8 mouse cellular contexts compared by ENCODE assay signal in genomic region chr2:131159938-131160581, GRCm38 (mm10). TPM values are rescaled to one million over a fixed set of nuclear protein-coding genes. Genes with fewer than 3 reads are reported as not detected.
DNase-seq lines count a peak whose midpoint lies in the region; ATAC-seq and TF ChIP-seq lines count a peak whose summit lies in the region.

Gene 1700037H04Rik, minus strand, starts transcription at chr2:131160081.

- H3K4me1 ChIP-seq in CH12.LX (ENCODE audit: control insufficient read depth in 1 of 2, insufficient read depth in 2 of 2) = peaks cover 2 to 17% of the 10 kb centered on the region in 2 experiments; a peak in 3 of 4 replicates
- H3K4me1 ChIP-seq in forebrain, embryonic 11.5 days (replicated peaks; ENCODE audit: control insufficient read depth, insufficient read depth, low read length) = peaks cover 2% of the 10 kb centered on the region; the same call in 1 of the 2 replicates
- peaks cover 10% of the 10 kb centered on the region for H3K4me1 ChIP-seq in heart, embryonic 16.5 days (ENCODE audit: control insufficient read depth, insufficient read depth, low read length)
- H3K4me1 ChIP-seq in liver, embryonic 15.5 days (replicated peaks) = peaks cover 50% of the 10 kb centered on the region
- peaks cover 37% of the 10 kb centered on the region for H3K4me1 ChIP-seq in neural tube, embryonic 12.5 days

- no peak within 1 kb of the TSS for H3K27ac ChIP-seq in CH12.LX (ENCODE audit: insufficient read depth, low read depth)
- peak within 1 kb of the TSS; percentile 81 for H3K27ac ChIP-seq in forebrain, embryonic 11.5 days (ENCODE audit: low read depth, low read length)
- peak within 1 kb of the TSS; percentile 95 for H3K27ac ChIP-seq in heart, embryonic 16.5 days (ENCODE audit: low read length)
- peak within 1 kb of the TSS; percentile 96 for H3K27ac ChIP-seq in liver, embryonic 15.5 days (replicated peaks)
- peak within 1 kb of the TSS; percentile 84 for H3K27ac ChIP-seq in neural tube, embryonic 12.5 days

- in situ Hi-C loops in CH12.LX (cut with MboI; ENCODE audit: low pct_ligation_motif_present, low pct_unique_long_range_greater_than_20kb, low sequenced_read_pairs) = loop anchor here (5.0 kb wide), 1 partner anchor 68 kb away; no protein-coding TSS in a partner anchor

- peak; percentile 97 for TF ChIP-seq POLR2A in CH12.LX (IDR thresholded peaks at IDR 0.05; ENCODE audit: low read depth, low read length)

- H3K9ac ChIP-seq in CH12.LX (ENCODE audit: insufficient read depth, low read depth) = peak within 1 kb of the TSS; percentile 67
- H3K9ac ChIP-seq in forebrain, embryonic 11.5 days (ENCODE audit: low read length) = peak within 1 kb of the TSS; percentile 67
- H3K9ac ChIP-seq in heart, embryonic 16.5 days (ENCODE audit: low read length) = peak within 1 kb of the TSS; percentile 86
- peak within 1 kb of the TSS; percentile 94 for H3K9ac ChIP-seq in liver, embryonic 15.5 days
- H3K9ac ChIP-seq in neural tube, embryonic 12.5 days = peak within 1 kb of the TSS; percentile 74

- no peaks in the 10 kb centered on the region for H3K79me2 ChIP-seq in CH12.LX (replicated peaks; ENCODE audit: control insufficient read depth, extremely low read depth, insufficient read depth, poor library complexity, severe bottlenecking)

- peak within 1 kb of the TSS; percentile 61 to 75 (median 69) for H3K4me3 ChIP-seq in CH12.LX (replicated peaks in 1 of 3; ENCODE audit: low read depth in 2 of 3, low read length in 2 of 3, poor library complexity in 1 of 3)
- peak within 1 kb of the TSS; percentile 50 for H3K4me3 ChIP-seq in forebrain, embryonic 11.5 days (ENCODE audit: low read depth, low read length)
- peak within 1 kb of the TSS; percentile 94 for H3K4me3 ChIP-seq in heart, embryonic 16.5 days (ENCODE audit: low read length)
- peak within 1 kb of the TSS; percentile 81 for H3K4me3 ChIP-seq in liver, embryonic 15.5 days (replicated peaks)
- H3K4me3 ChIP-seq in neural tube, embryonic 12.5 days = peak within 1 kb of the TSS; percentile 59

- H3K36me3 ChIP-seq in CH12.LX (replicated peaks in 1 of 2; ENCODE audit: control insufficient read depth in 1 of 2, insufficient read depth in 1 of 2, low read length in 1 of 2) = peaks cover 0 to 14% of the 10 kb centered on the region in 2 experiments
- no peaks in the 10 kb centered on the region for H3K36me3 ChIP-seq in forebrain, embryonic 11.5 days (ENCODE audit: control insufficient read depth, insufficient read depth, low read length)
- H3K36me3 ChIP-seq in heart, embryonic 16.5 days (ENCODE audit: control insufficient read depth, insufficient read depth) = no peaks in the 10 kb centered on the region
- peaks cover 20% of the 10 kb centered on the region for H3K36me3 ChIP-seq in liver, embryonic 15.5 days (replicated peaks)
- 0 out of 2 replicates have a peak, but pooled peaks cover 3% of the 10 kb centered on the region for H3K36me3 ChIP-seq in neural tube, embryonic 12.5 days

- no peaks in the 10 kb centered on the region for H3K27me3 ChIP-seq in CH12.LX (replicated peaks)
- H3K27me3 ChIP-seq in forebrain, embryonic 11.5 days (ENCODE audit: control insufficient read depth, insufficient read depth, low read length) = no peaks in the 10 kb centered on the region
- H3K27me3 ChIP-seq in heart, embryonic 16.5 days (ENCODE audit: control insufficient read depth, insufficient read depth, low read length) = no peaks in the 10 kb centered on the region
- peaks cover 12% of the 10 kb centered on the region for H3K27me3 ChIP-seq in liver, embryonic 15.5 days
- H3K27me3 ChIP-seq in neural tube, embryonic 12.5 days (replicated peaks) = no peaks in the 10 kb centered on the region

- no peak for TF ChIP-seq RAD21 in CH12.LX (IDR thresholded peaks at IDR 0.05; ENCODE audit: low read depth, low read length)

- peak within 1 kb of the TSS; percentile 72 for H3K4me2 ChIP-seq in CH12.LX (ENCODE audit: insufficient read depth, low read depth, poor library complexity, severe bottlenecking)
- H3K4me2 ChIP-seq in forebrain, embryonic 11.5 days (ENCODE audit: low read depth, low read length, severe bottlenecking) = peak within 1 kb of the TSS; percentile 94
- peak within 1 kb of the TSS; percentile 97 for H3K4me2 ChIP-seq in heart, embryonic 16.5 days (ENCODE audit: low read depth, low read length)
- peak within 1 kb of the TSS; percentile 96 for H3K4me2 ChIP-seq in liver, embryonic 15.5 days
- H3K4me2 ChIP-seq in neural tube, embryonic 12.5 days (replicated peaks) = peak within 1 kb of the TSS; percentile 77

- no peak for TF ChIP-seq EP300 in CH12.LX (IDR thresholded peaks at IDR 0.05; ENCODE audit: low read length)

- peaks cover 10% of the 10 kb centered on the region for H3K9me3 ChIP-seq in CH12.LX (replicated peaks; ENCODE audit: low read length)
- no peaks in the 10 kb centered on the region for H3K9me3 ChIP-seq in forebrain, embryonic 11.5 days (ENCODE audit: control insufficient read depth, low read length)
- peaks cover 2% of the 10 kb centered on the region; the same call in 1 of the 2 replicates for H3K9me3 ChIP-seq in heart, embryonic 16.5 days (replicated peaks; ENCODE audit: control insufficient read depth, low read length)
- H3K9me3 ChIP-seq in liver, embryonic 15.5 days (replicated peaks) = no peaks in the 10 kb centered on the region
- no peaks in the 10 kb centered on the region for H3K9me3 ChIP-seq in neural tube, embryonic 12.5 days

- dilution Hi-C loops in CH12.LX (cut with MboI; ENCODE audit: extremely low pct_ligation_motif_present, extremely low pct_unique_long_range_greater_than_20kb, low sequenced_read_pairs) = no loop called here

- DNase-seq in CH12.LX (ENCODE audit: extremely low read depth) = peak; percentile 99
- peak; percentile 99 for DNase-seq in c-Kit-positive CD71-positive TER-119-negative erythroid progenitor cells, embryonic 14.5 days (ENCODE audit: low read depth)
- peak; percentile 98 for DNase-seq in forebrain, embryonic 11.5 days (ENCODE audit: low spot score)
- DNase-seq in kidney, postnatal 36 days = peak; percentile 99
- DNase-seq in telencephalon, adult 2 months (ENCODE audit: low read depth, low spot score) = peak; percentile 97

- ATAC-seq in forebrain, embryonic 11.5 days (replicated peaks; ENCODE audit: low FRiP score) = peak; percentile 98
- ATAC-seq in heart, embryonic 16.5 days (replicated peaks; ENCODE audit: extremely low read depth, insufficient read depth, low FRiP score) = peak; percentile 98
- ATAC-seq in liver, embryonic 15.5 days (ENCODE audit: insufficient read depth) = peak; percentile 93
- ATAC-seq in neural tube, embryonic 12.5 days (ENCODE audit: low FRiP score, low read depth) = peak; percentile 98

- WGBS in forebrain, embryonic 11.5 days = under 1% methylated on average over 54 of the region's 54 CpGs
- under 1% methylated on average over 54 of the region's 54 CpGs for WGBS in heart, embryonic 16.5 days
- WGBS in liver, embryonic 15.5 days (ENCODE audit: insufficient replicate concordance) = under 1% methylated on average over 54 of the region's 54 CpGs
- under 1% methylated on average over 54 of the region's 54 CpGs for WGBS in neural tube, embryonic 12.5 days

- TF ChIP-seq CTCF in CH12.LX (conservative IDR thresholded peaks at IDR 0.05 in 1 of 2, IDR thresholded peaks at IDR 0.05 in 1 of 2; ENCODE audit: low read depth in 2 of 2, low read length in 2 of 2) = no peak

TF ChIP-seq in CH12.LX, 34 proteins besides CTCF, POLR2A, EP300 and RAD21 (continues in another document):
- TF ChIP-seq SIN3A (IDR thresholded peaks at IDR 0.05; ENCODE audit: low read length) = peak; percentile 57; the same call in 1 of the 2 replicates
- peak; percentile 77 for TF ChIP-seq POLR2AphosphoS2 (IDR thresholded peaks at IDR 0.05; ENCODE audit: low read depth, low read length)
- TF ChIP-seq USF1 (IDR thresholded peaks at IDR 0.05; ENCODE audit: low read depth, low read length) = peak; percentile 99
- peak; percentile 91 for TF ChIP-seq MYC (IDR thresholded peaks at IDR 0.05; ENCODE audit: low read depth, low read length)
- peak; percentile 66; the same call in 1 of the 2 replicates for TF ChIP-seq ZMIZ1 (IDR thresholded peaks at IDR 0.05; ENCODE audit: low read depth, low read length)
- peak; percentile 99 for TF ChIP-seq MAX (IDR thresholded peaks at IDR 0.05; ENCODE audit: low read length)
- TF ChIP-seq TBP (conservative IDR thresholded peaks at IDR 0.05; ENCODE audit: low read depth, low read length) = peak; percentile 74; the same call in 1 of the 2 replicates
- 0 out of 2 replicates have a peak, but pooled peaks have one; percentile 44 for TF ChIP-seq UBTF (IDR thresholded peaks at IDR 0.05; ENCODE audit: low read depth, low read length)
- peak; percentile 97 for TF ChIP-seq USF2 (conservative IDR thresholded peaks at IDR 0.05; ENCODE audit: low read depth, low read length)
- TF ChIP-seq BHLHE40 (IDR thresholded peaks at IDR 0.05; ENCODE audit: low read depth, low read length) = peak; percentile 97
- TF ChIP-seq ZKSCAN1 (IDR thresholded peaks at IDR 0.05; ENCODE audit: borderline replicate concordance, low read depth, low read length) = no peak
- 0 out of 2 replicates have a peak, but pooled peaks have one; percentile 16 for TF ChIP-seq ETS1 (conservative IDR thresholded peaks at IDR 0.05; ENCODE audit: low read depth, low read length)
- peak; percentile 63; the same call in 1 of the 2 replicates for TF ChIP-seq TCF12 (IDR thresholded peaks at IDR 0.05; ENCODE audit: low read depth, low read length)
- TF ChIP-seq ELF1 (IDR thresholded peaks at IDR 0.05; ENCODE audit: low read depth, low read length) = peak; percentile 30; the same call in 1 of the 2 replicates
- peak; percentile 46; the same call in 1 of the 2 replicates for TF ChIP-seq HCFC1 (IDR thresholded peaks at IDR 0.05; ENCODE audit: low read depth, low read length)
- TF ChIP-seq NRF1 (IDR thresholded peaks at IDR 0.05; ENCODE audit: low read depth, low read length) = 0 out of 2 replicates have a peak, but pooled peaks have one; percentile 39
- TF ChIP-seq JUND (conservative IDR thresholded peaks at IDR 0.05; ENCODE audit: low read depth, low read length) = no peak
- TF ChIP-seq MXI1 (IDR thresholded peaks at IDR 0.05; ENCODE audit: low read depth, low read length) = peak; percentile 77
- TF ChIP-seq GABPA (IDR thresholded peaks at IDR 0.05; ENCODE audit: insufficient replicate concordance, low read depth, low read length) = no peak
- peak; percentile 79 for TF ChIP-seq CHD2 (IDR thresholded peaks at IDR 0.05; ENCODE audit: low read length)
- TF ChIP-seq NELFE (IDR thresholded peaks at IDR 0.05; ENCODE audit: low read depth, low read length) = peak; percentile 94

RNA-seq across cellular contexts. Expression of gene 1700037H04Rik, which starts in this region (rescaled TPM):
- 25.3 and 36.5 TPM in 2 replicates for total RNA-seq in CH12.LX (2012; rRNA removed)
- total RNA-seq in CH12.LX (2014; rRNA removed) = 11.2 and 16.0 TPM in 2 replicates
- 40.0 and 43.0 TPM in 2 replicates for polyA plus RNA-seq in CH12.LX (2012; ENCODE audit: insufficient read length, low read depth)
- polyA plus RNA-seq in forebrain, embryonic 11.5 days (2014; fragmentation: Nextera tagmentation; extraction: Ambion mirVana) = 122 and 132 TPM in 2 replicates
- 65.1 and 73.7 TPM in 2 replicates for polyA plus RNA-seq in heart, embryonic 16.5 days (2015; fragmentation: Nextera tagmentation; extraction: Ambion mirVana)
- 135 and 147 TPM in 2 replicates for polyA plus RNA-seq in liver, embryonic 15.5 days (2015; fragmentation: Nextera tagmentation; extraction: Ambion mirVana)
- polyA plus RNA-seq in neural tube, embryonic 12.5 days (2016; fragmentation: Nextera tagmentation; extraction: Ambion mirVana) = 98.8 and 104 TPM in 2 replicates
